Mouse (Mus musculus) gastrocnemius, adult 2 months (tissue): Measurements from ENCODE around the gene Cbfa2t3. TPM values are rescaled to one million over a fixed set of nuclear protein-coding genes. Genes with fewer than 3 reads are reported as not detected.

ENCODE experiments used
- DNase-seq: peaks from one replicate; pipeline ENCODE4 v3.0.0; 2022
- H3K27ac ChIP-seq: fragments of 200-600 bp; 2 replicates; pipeline ENCODE4 v1.8.1; 2022; ENCODE audit warnings: mild to moderate bottlenecking
- H3K4me3 ChIP-seq: fragments of 200-600 bp; 2 replicates; pipeline ENCODE4 v1.8.1; 2022; ENCODE audit warnings: mild to moderate bottlenecking, moderate library complexity
- CTCF ChIP-seq: fragments of 200-600 bp; IDR thresholded peaks from 2 replicates; pipeline ENCODE4 v1.8.1; 2022; ENCODE audit warnings: antibody characterized with exemption, mild to moderate bottlenecking, moderate library complexity
- intact Hi-C: fragments of 180-260 bp; cut with DNase I; formaldehyde crosslinking; loops from one replicate; pipeline ENCODE4 v1.15.1; 2025
- total RNA-seq, 2 experiments: library from RNA; stranded (reverse); gene quantifications; 2 replicates each; pipeline ENCODE4 v1.2.3; 2021

Cbfa2t3 gene
- total RNA-seq, 2 experiments from 2014 or later = 18.8 to 23.4 TPM

DNA sequence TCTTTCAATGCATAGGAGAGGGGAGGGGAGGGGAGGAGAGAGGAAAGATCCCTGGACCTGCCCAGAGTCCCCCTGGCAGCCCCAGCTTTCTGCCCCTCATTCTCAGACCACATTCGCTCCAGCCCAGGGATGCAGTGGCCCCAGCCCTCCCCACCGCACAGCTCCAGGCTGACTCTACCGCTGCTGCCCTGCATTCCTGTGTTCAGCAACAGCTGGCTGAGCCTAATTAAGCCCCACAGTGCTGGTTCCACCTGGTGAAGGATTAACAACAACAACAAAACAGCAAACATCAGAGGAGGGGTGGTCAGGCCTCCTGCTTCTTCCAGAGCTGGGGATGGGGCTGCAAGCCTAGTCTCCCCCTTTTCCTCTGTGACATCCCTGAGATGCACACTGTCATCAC lies 29.7 kb upstream of the Cbfa2t3 start:
- TF ChIP-seq CTCF = no peak
- intact Hi-C loops = no loop called here
- Histone ChIP-seq H3K4me3 (no peak overlapping the region), H3K27ac (no peak overlapping the region)
- no peak for DNase-seq

DNA sequence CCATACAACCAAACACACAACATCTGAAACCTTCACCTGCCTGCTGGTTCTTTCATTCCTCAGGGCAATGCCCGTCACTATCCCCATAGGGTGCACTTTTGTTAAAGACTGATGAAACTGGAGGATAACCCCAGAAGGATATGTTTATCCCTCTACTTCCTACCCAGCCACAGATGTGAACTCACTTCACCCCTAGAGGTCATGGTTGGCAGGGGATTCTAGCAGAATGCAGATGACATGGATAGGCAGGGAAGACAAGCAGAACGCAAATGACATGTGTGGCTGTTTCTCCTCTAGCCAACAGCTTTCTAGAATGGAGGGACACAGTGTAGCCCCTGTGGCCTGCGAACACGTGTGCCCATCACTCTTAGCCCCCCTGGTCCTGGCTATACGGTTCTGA lies 28.5 kb upstream of the Cbfa2t3 start:
- no peak for TF ChIP-seq CTCF
- 0 out of 2 replicates have a peak overlapping the region, but pooled peaks have one; percentile 13 for H3K4me3 ChIP-seq
- H3K27ac ChIP-seq = no peak overlapping the region
- no peak for DNase-seq
- intact Hi-C loops = no loop called here

DNA sequence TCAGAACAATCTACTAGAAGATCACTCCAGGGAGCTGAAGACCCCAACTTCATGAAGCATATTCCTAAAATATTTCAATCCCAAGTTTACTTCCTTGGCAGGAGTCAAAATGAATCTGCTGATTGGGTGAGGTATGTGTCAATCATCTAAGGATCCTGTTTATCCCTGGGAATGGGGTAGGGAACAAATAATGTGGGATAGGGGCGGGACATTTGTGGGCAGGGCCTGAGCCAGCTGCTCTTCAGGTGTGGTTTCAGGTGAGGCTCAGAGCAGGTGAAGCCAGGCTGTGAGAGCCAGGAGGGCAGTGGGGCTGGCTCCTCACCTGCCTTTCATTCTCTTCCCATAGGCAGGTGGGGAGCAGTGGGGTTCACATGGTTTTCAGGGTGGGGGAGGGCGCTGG lies 27.9 kb upstream of the Cbfa2t3 start:
- no peak for DNase-seq
- intact Hi-C loops = no loop called here
- H3K27ac ChIP-seq = peak overlapping the region; percentile 72
- TF ChIP-seq CTCF = no peak
- no peak overlapping the region for H3K4me3 ChIP-seq

DNA sequence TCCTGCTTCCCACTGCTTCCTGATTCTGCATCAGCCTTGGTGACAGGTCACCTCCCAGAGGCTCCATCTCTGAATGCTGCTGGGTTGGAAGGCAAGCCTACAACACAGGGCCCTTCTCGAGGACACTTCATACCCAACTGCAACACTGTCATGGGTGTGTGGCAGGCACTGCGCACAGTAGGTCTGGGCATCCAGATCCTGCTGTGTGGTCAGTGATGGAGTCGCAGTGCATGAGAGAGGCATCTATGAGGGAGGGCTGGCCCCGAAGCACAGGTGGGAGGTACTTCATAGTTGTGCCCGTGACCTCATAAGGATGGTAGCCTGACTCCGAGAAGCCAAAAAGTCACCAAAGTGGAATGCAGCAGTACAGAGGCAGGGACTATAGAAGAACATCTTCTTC lies 26.3 kb upstream of the Cbfa2t3 start:
- TF ChIP-seq CTCF = no peak
- intact Hi-C loops = no loop called here

DNA sequence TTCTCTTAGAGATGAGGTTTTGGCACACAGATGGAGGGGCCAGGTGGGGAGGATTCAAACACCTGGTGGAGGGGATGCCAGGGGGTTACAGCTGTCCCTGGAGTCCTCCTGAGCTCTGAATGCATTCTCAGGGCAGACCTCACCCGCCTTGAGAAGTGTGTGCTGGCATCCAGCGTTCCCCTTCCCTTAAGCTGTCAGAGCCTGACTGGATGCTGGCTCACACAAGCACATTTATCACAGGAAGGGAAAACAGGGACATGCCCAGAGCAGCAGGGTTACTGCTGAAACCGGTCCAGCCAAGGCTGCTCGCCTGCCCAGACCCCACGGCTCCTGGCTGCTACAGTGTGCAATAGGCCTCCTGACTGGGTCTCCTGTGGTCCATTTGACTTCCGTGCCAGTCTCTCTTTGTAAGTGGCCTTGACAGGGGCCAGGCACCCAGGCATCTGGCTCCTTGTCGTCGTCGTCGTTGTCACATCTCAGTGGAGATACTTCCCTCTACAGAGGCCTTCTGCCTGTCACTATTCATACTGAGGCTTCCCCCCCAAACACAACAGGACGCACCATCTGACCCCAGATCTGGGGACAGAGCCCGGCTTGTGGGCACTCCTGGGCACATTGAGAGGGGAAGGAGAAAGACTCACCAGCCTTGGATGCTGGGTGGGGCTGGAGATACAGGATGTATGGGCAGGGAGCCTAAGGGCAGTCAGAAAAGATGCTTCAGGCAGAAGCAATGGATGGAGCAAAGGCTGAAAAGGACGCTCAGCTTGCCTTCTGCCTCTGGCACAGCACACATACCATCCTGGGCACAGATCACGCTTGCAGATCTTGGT lies 22.1 kb upstream of the Cbfa2t3 start:
- no peak for DNase-seq
- no peak for TF ChIP-seq CTCF
- Histone ChIP-seq H3K4me3 (no peak overlapping the region), H3K27ac (peak overlapping the region; percentile 56)
- intact Hi-C loops = no loop called here

More for the DNA sequence above, 26.3 kb upstream of the Cbfa2t3 start:
- peak overlapping the region; percentile 72 for H3K27ac ChIP-seq
- no peak for DNase-seq
- no peak overlapping the region for H3K4me3 ChIP-seq

DNA sequence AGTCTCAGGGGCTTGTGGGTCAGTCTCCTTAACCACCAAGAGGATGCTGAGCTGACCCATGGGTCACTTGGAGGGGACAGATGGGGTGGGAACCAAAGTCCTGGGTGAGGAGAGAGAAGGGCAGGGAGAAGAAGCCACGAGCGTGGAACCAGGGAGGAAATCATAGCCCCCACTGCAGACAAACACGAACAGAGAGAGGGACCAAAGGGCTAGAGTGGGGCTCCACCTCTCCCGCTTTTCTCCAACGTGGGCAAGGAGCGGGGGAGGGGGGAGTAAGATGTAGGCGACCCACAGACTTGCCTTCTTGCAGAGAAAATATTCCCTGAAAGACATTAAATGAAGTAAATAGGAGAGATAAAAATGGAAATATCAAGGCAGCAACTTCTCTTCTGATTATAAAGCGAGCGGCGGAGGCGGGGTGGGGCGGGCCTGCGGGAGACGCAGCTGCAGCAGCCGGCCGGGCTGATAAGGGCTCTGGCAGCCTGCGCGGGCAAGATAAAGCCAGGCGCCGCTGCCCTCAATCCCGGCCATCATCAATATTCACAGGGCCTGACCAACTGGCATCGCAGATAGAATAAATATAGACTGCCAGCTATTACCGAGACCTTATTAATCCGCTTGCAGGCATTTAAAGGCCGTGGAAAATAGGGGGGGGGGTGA lies 21.3 kb upstream of the Cbfa2t3 start:
- Histone ChIP-seq H3K27ac (peak overlapping the region; percentile 56), H3K4me3 (peak overlapping the region; percentile 15)
- intact Hi-C loops = no loop called here
- peak; percentile 37 for DNase-seq
- no peak for TF ChIP-seq CTCF

DNA sequence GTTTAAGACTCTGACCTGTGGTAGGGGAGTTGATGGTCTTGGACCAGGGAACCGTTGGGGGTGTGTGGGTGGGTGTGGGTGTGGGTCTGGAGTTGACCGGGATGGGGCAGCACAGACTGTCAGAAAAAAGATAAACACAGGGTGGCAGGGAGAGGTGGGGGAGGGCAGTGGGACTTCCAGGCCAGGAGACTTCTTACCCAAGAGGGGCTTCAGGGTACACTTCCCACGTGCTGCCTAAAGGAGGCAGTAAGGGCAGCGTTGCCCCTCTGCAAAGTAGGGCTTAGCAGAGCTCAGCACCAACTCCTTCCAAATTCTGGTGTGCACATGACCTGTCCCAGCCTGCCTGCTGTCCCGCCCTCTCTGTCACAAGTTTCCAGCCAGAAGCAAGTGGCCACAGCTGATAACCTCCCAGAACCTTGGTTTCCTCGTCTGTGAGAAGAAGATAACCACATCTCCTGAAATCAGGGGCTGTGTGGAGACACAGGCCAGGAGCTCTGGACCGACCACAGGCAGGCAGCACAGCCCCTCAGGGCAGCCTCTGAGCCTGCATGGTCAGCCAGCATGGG lies 20.7 kb upstream of the Cbfa2t3 start:
- Histone ChIP-seq H3K4me3 (no peak overlapping the region; the same call in 1 of the 2 replicates), H3K27ac (peak overlapping the region; percentile 8; the same call in 1 of the 2 replicates)
- DNase-seq = no peak
- intact Hi-C loops = no loop called here
- no peak for TF ChIP-seq CTCF

DNA sequence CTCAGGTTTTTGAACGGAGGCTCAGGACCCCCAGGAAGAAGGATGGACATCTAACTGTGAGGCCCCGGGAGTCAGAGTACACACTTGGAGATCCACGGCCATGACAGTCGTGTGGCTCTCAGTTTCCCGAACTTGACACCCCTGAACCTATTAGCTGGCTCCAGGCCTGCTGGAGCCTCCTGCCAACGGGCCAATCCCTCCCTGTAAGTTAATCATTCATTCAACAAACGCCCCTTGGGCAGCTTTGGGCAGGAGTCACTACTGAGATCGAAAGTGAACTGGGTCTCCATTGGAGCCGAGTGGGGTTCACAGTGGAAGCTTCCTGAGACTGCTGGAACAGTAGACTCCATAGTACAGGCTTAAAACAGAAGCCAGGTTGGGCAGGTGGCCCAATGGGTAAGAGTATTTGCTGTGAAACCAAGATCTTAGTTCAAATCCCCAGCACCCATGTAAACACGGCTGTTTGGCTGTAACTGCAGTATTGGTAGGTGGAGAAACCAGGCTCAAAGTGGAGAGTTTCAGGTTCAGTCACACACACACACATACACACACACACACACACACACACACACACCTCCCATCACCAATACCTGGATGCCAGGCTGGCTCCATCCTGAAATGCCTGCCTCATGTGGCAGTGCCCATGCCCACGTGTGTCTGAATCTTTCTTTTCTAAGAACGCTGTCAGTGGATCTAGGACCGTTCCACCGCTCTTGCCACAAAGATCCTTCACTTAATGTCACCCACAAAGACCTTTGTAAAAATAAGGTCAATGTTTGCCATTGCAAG lies 20.0 kb upstream of the Cbfa2t3 start:
- no peak for DNase-seq

DNA sequence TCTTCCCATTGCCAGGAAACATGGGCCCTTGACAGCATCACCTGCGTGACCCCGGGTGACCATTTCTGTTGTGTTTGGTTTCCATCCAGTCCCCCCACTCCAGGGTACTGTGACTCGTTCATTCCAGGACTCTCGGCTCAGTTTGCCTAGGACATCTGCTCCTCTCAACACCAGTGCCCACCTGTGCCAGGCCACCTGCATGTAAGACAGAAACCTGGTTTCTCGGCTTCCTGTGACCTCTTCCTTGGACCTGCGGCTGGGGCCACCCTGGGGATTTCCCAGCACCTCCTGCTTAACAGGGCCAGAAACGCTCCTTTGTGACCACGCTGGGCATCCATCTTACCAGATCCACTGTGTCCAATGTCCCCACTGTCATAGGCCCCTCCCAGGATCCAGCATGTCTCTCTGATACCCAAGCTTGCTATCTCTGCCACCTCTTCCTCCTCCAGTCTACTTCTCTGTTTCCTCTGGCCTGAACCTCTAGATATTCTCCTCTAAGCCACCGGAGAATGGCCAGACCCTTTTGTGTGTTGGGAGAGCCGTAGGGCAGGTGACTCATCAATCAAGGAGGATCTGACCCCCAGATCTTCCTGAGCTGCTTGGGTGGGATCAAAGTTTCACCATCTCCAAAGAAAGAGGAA lies 19.1 kb upstream of the Cbfa2t3 start:
- TF ChIP-seq CTCF = no peak
- Histone ChIP-seq H3K4me3 (no peak overlapping the region), H3K27ac (no peak overlapping the region)
- intact Hi-C loops = no loop called here
- DNase-seq = no peak

More for the DNA sequence above, 20.0 kb upstream of the Cbfa2t3 start:
- Histone ChIP-seq H3K4me3 (no peak overlapping the region), H3K27ac (no peak overlapping the region)
- intact Hi-C loops = no loop called here
- no peak for TF ChIP-seq CTCF

DNA sequence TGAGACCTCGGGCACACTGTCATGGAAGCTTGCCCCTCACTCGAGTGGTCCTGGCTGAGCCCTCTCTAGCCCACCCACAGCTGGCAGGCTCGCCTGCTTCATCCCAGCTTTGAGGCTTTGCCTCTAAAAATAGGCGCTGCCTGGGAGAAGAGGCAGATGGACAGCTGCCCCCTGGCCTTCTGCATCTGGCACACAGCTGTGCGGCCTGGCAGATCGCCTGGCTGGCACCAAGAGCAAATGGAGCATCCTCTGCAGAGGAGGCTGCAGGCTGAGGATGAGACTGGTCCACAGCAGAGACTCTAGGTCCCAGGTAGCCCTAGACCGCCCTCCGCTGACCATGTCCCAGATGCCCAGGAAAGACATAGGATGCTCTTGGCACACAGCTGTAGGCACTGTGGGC lies 17.7 kb upstream of the Cbfa2t3 start:
- Histone ChIP-seq H3K27ac (no peak overlapping the region; the same call in 1 of the 2 replicates), H3K4me3 (no peak overlapping the region)
- intact Hi-C loops = no loop called here
- TF ChIP-seq CTCF = no peak
- DNase-seq = no peak

DNA sequence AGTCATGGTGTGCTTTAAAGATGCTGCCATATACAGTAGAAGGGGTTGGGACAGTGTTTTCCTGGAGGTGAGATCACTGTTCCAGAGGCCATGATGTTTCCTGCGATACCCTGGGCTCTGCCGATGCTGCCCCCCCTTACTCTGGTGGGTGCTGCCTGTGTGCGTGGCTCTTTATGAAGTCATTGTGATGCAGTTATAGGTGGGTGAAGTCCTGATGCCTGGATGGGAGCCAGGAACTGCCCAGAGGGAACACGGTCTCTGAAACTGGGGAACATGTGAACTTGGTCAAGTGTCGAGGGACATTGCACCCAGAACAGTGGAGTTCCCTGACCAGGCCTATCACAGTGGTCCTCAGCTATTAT lies 14.2 kb upstream of the Cbfa2t3 start:
- DNase-seq = no peak
- no peak overlapping the region for H3K4me3 ChIP-seq
- TF ChIP-seq CTCF = no peak
- H3K27ac ChIP-seq = no peak overlapping the region
- intact Hi-C loops = no loop called here
